In genomic region chr2:38196199-38197060, GRCm38 (mm10) we compare ENCODE assay signal across 10 mouse cellular contexts.
A peak's percentile ranks its signal among the peaks of the same experiment; 100 is the strongest.
DNase-seq lines count a peak whose midpoint lies in the region; ATAC-seq and TF ChIP-seq lines count a peak whose summit lies in the region.
"Had no signal": no experiment of that assay in that cellular context is flagged by ENCODE, and none has a peak within 500 bp of the region (broad histone marks: within the 10 kb centered on the region; RNA-seq: fewer than 3 reads in every experiment).

No protein-coding gene starts in this region.

- peak overlapping the region; percentile 13; the same call in 1 of the 2 replicates for H3K4me3 ChIP-seq in heart, adult 2 months
- no peak overlapping the region for H3K4me3 ChIP-seq in limb, embryonic 13.5 days
- H3K4me3 ChIP-seq in limb, embryonic 10.5 days: no peak overlapping the region
- H3K4me3 ChIP-seq in forebrain, embryonic 12.5 days (replicated peaks): no peak overlapping the region
- H3K4me3 ChIP-seq in midbrain, embryonic 14.5 days (replicated peaks; ENCODE audit: low read depth, low read length): no peak overlapping the region
- H3K4me3 ChIP-seq: stomach, embryonic 15.5 days had no signal

- H3K27ac ChIP-seq in heart, adult 2 months: no peak overlapping the region; the same call in 1 of the 2 replicates
- H3K27ac ChIP-seq in limb, embryonic 13.5 days: no peak overlapping the region
- H3K27ac ChIP-seq in limb, embryonic 10.5 days: no peak overlapping the region
- peak overlapping the region; percentile 21; the same call in 1 of the 2 replicates for H3K27ac ChIP-seq in forebrain, embryonic 12.5 days
- H3K27ac ChIP-seq in midbrain, embryonic 14.5 days (replicated peaks; ENCODE audit: low read depth, low read length): 0 out of 2 replicates have a peak overlapping the region, but pooled peaks have one; percentile 5
- H3K27ac ChIP-seq: stomach, embryonic 15.5 days had no signal

- ATAC-seq in limb, embryonic 13.5 days (ENCODE audit: low FRiP score, low read depth): no peak
- peak; percentile 75; the same call in 1 of the 2 replicates for ATAC-seq in forebrain, embryonic 12.5 days (ENCODE audit: low FRiP score)
- ATAC-seq in midbrain, embryonic 14.5 days (ENCODE audit: low FRiP score, low TSS enrichment): no peak

- TF ChIP-seq POLR2A in heart, adult 2 months (IDR thresholded peaks at IDR 0.05; ENCODE audit: insufficient read depth, low read depth, low read length): no peak

- H3K4me2 ChIP-seq in limb, embryonic 13.5 days (replicated peaks): 0 out of 2 replicates have a peak overlapping the region, but pooled peaks have one; percentile 4
- peak overlapping the region; percentile 24 for H3K4me2 ChIP-seq in forebrain, embryonic 12.5 days
- H3K4me2 ChIP-seq in midbrain, embryonic 14.5 days (ENCODE audit: low read length): no peak overlapping the region
- H3K4me2 ChIP-seq: stomach, embryonic 15.5 days had no signal

- 6% methylated on average over 9 of the region's 9 CpGs for WGBS in heart, adult 2 months
- 38% methylated on average over 9 of the region's 9 CpGs for WGBS in limb, embryonic 13.5 days
- WGBS in limb, embryonic 10.5 days: 76% methylated on average over 9 of the region's 9 CpGs
- WGBS in forebrain, embryonic 12.5 days: 21% methylated on average over 9 of the region's 9 CpGs
- WGBS in midbrain, embryonic 14.5 days: 54% methylated on average over 9 of the region's 9 CpGs

- peaks cover 3% of the 10 kb centered on the region; the same call in 1 of the 2 replicates for H3K4me1 ChIP-seq in heart, adult 2 months (ENCODE audit: control insufficient read depth, insufficient read depth, low read length)
- peaks cover 15% of the 10 kb centered on the region for H3K4me1 ChIP-seq in limb, embryonic 13.5 days
- H3K4me1 ChIP-seq in limb, embryonic 10.5 days: peaks cover 11% of the 10 kb centered on the region; the same call in 1 of the 2 replicates
- H3K4me1 ChIP-seq in forebrain, embryonic 12.5 days: peaks cover 8% of the 10 kb centered on the region; the same call in 1 of the 2 replicates
- H3K4me1 ChIP-seq in midbrain, embryonic 14.5 days (ENCODE audit: control insufficient read depth, insufficient read depth, low read length): peaks cover 4% of the 10 kb centered on the region; the same call in 1 of the 2 replicates
- H3K4me1 ChIP-seq: stomach, embryonic 15.5 days had no signal

- no peaks in the 10 kb centered on the region for H3K27me3 ChIP-seq in heart, adult 2 months (ENCODE audit: control insufficient read depth, insufficient read depth, low read length)
- no peaks in the 10 kb centered on the region for H3K27me3 ChIP-seq in limb, embryonic 13.5 days
- H3K27me3 ChIP-seq in limb, embryonic 10.5 days (ENCODE audit: low read depth, poor library complexity, severe bottlenecking): no peaks in the 10 kb centered on the region
- no peaks in the 10 kb centered on the region for H3K27me3 ChIP-seq in forebrain, embryonic 12.5 days
- no peaks in the 10 kb centered on the region for H3K27me3 ChIP-seq in midbrain, embryonic 14.5 days (ENCODE audit: control insufficient read depth, insufficient read depth, low read length)
- H3K27me3 ChIP-seq: stomach, embryonic 15.5 days had no signal

- H3K36me3 ChIP-seq in heart, adult 2 months (ENCODE audit: control insufficient read depth, insufficient read depth, low read length): peaks cover 8% of the 10 kb centered on the region
- H3K36me3 ChIP-seq in limb, embryonic 13.5 days: no peaks in the 10 kb centered on the region
- H3K36me3 ChIP-seq in limb, embryonic 10.5 days: no peaks in the 10 kb centered on the region
- no peaks in the 10 kb centered on the region for H3K36me3 ChIP-seq in forebrain, embryonic 12.5 days (replicated peaks)
- H3K36me3 ChIP-seq in midbrain, embryonic 14.5 days (ENCODE audit: control insufficient read depth, insufficient read depth, low read length): no peaks in the 10 kb centered on the region
- H3K36me3 ChIP-seq: stomach, embryonic 15.5 days had no signal

- DNase-seq in heart, adult 2 months: no peak
- DNase-seq in heart, postnatal 14 days: no peak
- no peak for DNase-seq in limb, embryonic 10.5 days (ENCODE audit: low spot score)
- DNase-seq in midbrain, embryonic 14.5 days: peak; percentile 58
- no peak for DNase-seq in right cerebral cortex, adult 18-20 months
- no peak for DNase-seq in spleen, postnatal 14 days (ENCODE audit: low spot score in 2 of 2)
- DNase-seq: cerebellum, adult 2 months had no signal

- no peak overlapping the region for H3K9ac ChIP-seq in heart, adult 2 months (ENCODE audit: low read depth, low read length)
- H3K9ac ChIP-seq in limb, embryonic 13.5 days: no peak overlapping the region
- H3K9ac ChIP-seq in forebrain, embryonic 12.5 days: no peak overlapping the region
- H3K9ac ChIP-seq in midbrain, embryonic 14.5 days (replicated peaks; ENCODE audit: low read length): no peak overlapping the region
- H3K9ac ChIP-seq: stomach, embryonic 15.5 days had no signal

- H3K79me2 ChIP-seq in heart, adult 2 months (replicated peaks; ENCODE audit: control insufficient read depth, insufficient read depth, low read length): no peaks in the 10 kb centered on the region

- intact Hi-C loops in heart, adult 2 months (cut with DNase I): no loop called here
- intact Hi-C loops in heart, postnatal 14 days (cut with DNase I): no loop called here

- no peak for TF ChIP-seq EP300 in heart, adult 2 months (IDR thresholded peaks at IDR 0.05; ENCODE audit: insufficient read depth, low read depth, low read length)

- H3K9me3 ChIP-seq in limb, embryonic 13.5 days: no peaks in the 10 kb centered on the region
- H3K9me3 ChIP-seq in limb, embryonic 10.5 days (replicated peaks): no peaks in the 10 kb centered on the region
- no peaks in the 10 kb centered on the region for H3K9me3 ChIP-seq in forebrain, embryonic 12.5 days
- H3K9me3 ChIP-seq in midbrain, embryonic 14.5 days (ENCODE audit: control insufficient read depth, low read length): no peaks in the 10 kb centered on the region
- H3K9me3 ChIP-seq: stomach, embryonic 15.5 days had no signal

- no peak for TF ChIP-seq CTCF in heart, adult 2 months (IDR thresholded peaks at IDR 0.05)

Comparison
In these comparisons a context has a peak if more than half of its experiments do, and no peak if none do; other contexts are left out.
1. H3K27ac ChIP-seq: peak in forebrain, embryonic 12.5 days (single experiment) and midbrain, embryonic 14.5 days (single experiment); none in heart, adult 2 months (single experiment), limb, embryonic 13.5 days (single experiment) and limb, embryonic 10.5 days (single experiment).